Mouse (Mus musculus) left cerebral cortex, adult 18-20 months (tissue): ENCODE measurements around the gene Gna11. TPM values are rescaled to one million over a fixed set of nuclear protein-coding genes. Genes with fewer than 3 reads are reported as not detected.

Experiments used
- DNase-seq, 2 experiments: peaks; one replicate each; pipeline ENCODE4 v3.0.0; 2021 to 2022; ENCODE audit warnings: low spot score in 2 of 2, mixed read lengths in 1 of 2
- microRNA-seq, 2 experiments: library from miRNA; unstranded; fragments of <30 nt; microRNA quantifications; one replicate each; pipeline ENCODE4 v1.2.0; 2021
- total RNA-seq, 2 experiments: library from RNA; stranded (reverse); gene quantifications; 2 replicates each; pipeline ENCODE4 v1.2.3; 2021

Gna11 gene
- total RNA-seq, 2 experiments from 2014 or later: 105 to 114 TPM

GRCm38 (mm10) chr10:81486496-81486895, 58.5 kb downstream of the Gna11 start:
- no peak for DNase-seq

DNA sequence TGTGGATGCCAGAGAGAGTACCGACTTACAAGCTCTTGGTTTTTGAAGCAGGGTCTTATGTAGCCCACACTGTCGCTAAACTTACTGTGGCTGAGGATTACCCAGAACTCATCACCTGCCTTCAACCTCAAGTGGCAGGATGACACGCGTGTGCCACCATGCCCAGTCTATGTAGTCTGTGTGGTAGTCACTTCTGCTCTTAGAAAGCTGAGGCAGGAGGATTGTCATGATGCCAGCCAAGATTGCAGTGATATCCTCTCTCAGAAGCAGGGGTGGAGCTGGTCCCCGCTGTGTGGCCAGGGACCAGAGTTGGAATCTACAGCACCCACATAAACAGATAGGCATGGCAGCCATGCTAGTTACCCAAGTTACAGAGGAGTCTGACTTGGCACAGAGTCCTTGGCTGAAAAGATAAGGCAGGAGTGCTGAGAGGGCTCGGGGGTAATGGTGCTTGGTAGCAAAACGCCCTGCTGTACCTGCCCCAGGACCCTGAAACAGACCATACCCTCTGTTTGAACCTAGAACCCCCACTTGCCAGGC, 59.4 kb downstream of the Gna11 start:
- no peak for DNase-seq

GRCm38 (mm10) chr10:81485060-81485449, 59.9 kb downstream of the Gna11 start:
- DNase-seq: no peak

GRCm38 (mm10) chr10:81484441-81485059, 60.4 kb downstream of the Gna11 start:
- DNase-seq: no peak

- DNase-seq: peak in 1 of 2 experiments; percentile 59
Observed at GRCm38 (mm10) chr10:81483983-81484382, 61.0 kb downstream of the Gna11 start.

DNA sequence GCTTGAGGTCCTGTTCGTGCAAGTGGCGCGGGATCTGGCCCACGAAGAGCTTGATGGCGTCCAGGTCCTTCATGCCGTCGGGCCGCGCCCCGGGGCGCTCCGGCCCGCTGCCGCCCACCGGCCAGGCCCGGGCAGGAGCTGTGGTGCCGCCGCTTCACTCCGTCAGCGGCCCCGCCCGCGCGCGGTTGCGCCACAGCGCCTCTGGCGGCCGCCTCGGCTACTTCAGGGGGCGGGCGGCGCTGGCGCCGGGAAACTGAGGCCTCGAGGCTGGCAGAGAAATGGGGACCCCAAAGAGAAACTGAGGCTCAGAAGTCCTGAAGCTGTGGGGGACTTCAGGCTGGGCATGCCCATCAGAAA, 62.5 kb downstream of the Gna11 start, which contains the start of gene Celf5:
Gene Celf5 (minus strand): TSS at position 177 of the 357 bp plus-strand sequence.
- peak; percentile 67 to 81 for DNase-seq

DNA sequence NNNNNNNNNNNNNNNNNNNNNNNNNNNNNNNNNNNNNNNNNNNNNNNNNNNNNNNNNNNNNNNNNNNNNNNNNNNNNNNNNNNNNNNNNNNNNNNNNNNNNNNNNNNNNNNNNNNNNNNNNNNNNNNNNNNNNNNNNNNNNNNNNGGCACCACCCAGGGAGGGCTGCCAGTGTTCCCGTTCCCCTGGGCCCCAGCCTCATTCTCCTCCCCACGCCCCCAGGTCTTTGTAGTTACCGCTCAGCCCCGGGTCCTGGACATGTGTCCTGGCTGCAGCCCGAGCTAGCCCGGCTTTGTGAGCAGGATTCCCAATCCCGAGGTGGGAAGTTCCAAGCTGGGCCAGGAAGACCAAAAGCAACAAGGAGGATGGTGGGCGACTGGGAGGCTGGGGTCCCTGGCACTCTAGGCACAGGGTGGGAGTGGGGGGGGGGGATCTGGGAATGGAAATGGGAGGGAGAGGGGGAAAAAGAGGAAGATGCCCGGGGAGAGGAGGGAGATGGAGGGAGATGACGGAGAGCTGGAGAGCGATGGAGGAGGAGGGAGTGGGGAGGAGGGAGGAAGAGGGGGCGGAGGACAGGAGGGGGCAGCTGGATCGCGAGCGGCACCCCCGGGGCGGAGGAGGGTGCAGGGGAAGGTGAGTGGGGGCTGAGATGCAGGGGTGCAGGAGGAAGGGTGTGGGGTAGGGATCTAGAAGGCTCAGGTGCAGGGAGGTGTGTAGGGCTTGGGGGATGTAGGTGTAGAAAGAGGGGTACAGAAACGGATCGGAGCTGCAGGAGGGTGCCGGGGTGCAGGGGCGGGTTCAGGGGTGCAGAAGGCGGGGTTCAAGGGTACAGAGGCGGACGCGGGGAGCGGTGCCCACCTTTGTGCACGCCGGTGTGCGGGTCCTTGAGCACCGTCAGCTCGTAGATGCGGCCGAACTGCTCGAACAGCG, 63.1 kb downstream of the Gna11 start:
- DNase-seq: no peak

Small RNAs within 50 kb of the gene (microRNA-seq; reads per million reads assigned to microRNA genes)
- gene Gm25595: 0 reads per million in 2 experiments

Other genes starting within 250 kb of the Gna11 start
- gene Cactin, start 224.1 kb downstream of the Gna11 start, total RNA-seq: 10 to 100 TPM; 30.5 to 34.6 TPM
- gene Tbxa2r, start 216.5 kb downstream of the Gna11 start, total RNA-seq: 1 to 10 TPM; 1.1 to 1.5 TPM
- 1 to 10 TPM; 2.5 to 3.6 TPM for gene Gipc3, start 201.9 kb downstream of the Gna11 start, total RNA-seq
- 10 to 100 TPM; 28.9 to 30.5 TPM for gene Hmg20b, start 194.7 kb downstream of the Gna11 start, total RNA-seq
- 10 to 100 TPM; 38.1 to 42.0 TPM for gene Mfsd12, start 187.7 kb downstream of the Gna11 start, total RNA-seq
- 1 to 10 TPM; 1.2 to 1.3 TPM for gene 4930404N11Rik, start 179.4 kb downstream of the Gna11 start, total RNA-seq
- gene Fzr1, start 166.7 kb downstream of the Gna11 start, total RNA-seq: 10 to 100 TPM; 71.1 to 72.1 TPM
- gene Dohh, start 160.8 kb downstream of the Gna11 start, total RNA-seq: 10 to 100 TPM; 87.4 to 97.6 TPM
- gene Gm48551, start 160.7 kb downstream of the Gna11 start, total RNA-seq: 1 to 10 TPM; 3.1 to 3.8 TPM
- gene Gm48552, start 156.2 kb downstream of the Gna11 start, total RNA-seq: 1 to 10 TPM; 2.7 to 2.8 TPM
- gene Smim24, start 152.1 kb downstream of the Gna11 start, total RNA-seq: 1 to 10 TPM; 1.1 to 1.2 TPM
- 10 to 100 TPM; 84.7 to 91.7 TPM for gene Nfic, start 89.6 kb downstream of the Gna11 start, total RNA-seq
- gene Celf5, start 62.5 kb downstream of the Gna11 start, total RNA-seq: 100 to 1,000 TPM; 242 to 259 TPM
- gene Ncln, start 48.8 kb downstream of the Gna11 start, total RNA-seq: 10 to 100 TPM; 68.1 to 85.1 TPM
- gene S1pr4, start 45.1 kb downstream of the Gna11 start, total RNA-seq: under 1 TPM; 0.58 to 0.82 TPM
- gene Gna15, start 21.0 kb downstream of the Gna11 start, total RNA-seq: 1 to 10 TPM; 2.6 to 3.5 TPM
- gene Aes, start 14.3 kb upstream of the Gna11 start, total RNA-seq: 100 to 1,000 TPM; 700 to 737 TPM
- 10 to 100 TPM; 41.3 to 42.4 TPM for gene Tle2, start 29.4 kb upstream of the Gna11 start, total RNA-seq
- 10 to 100 TPM; 11.4 to 11.8 TPM for gene Tle6, start 55.9 kb upstream of the Gna11 start, total RNA-seq
- gene BC025920, start 61.1 kb upstream of the Gna11 start, total RNA-seq: 1 to 10 TPM; 2.6 to 3.3 TPM
- gene Sirt6, start 82.6 kb upstream of the Gna11 start, total RNA-seq: 10 to 100 TPM; 26.2 to 26.6 TPM
- 10 to 100 TPM; 44.4 to 46.4 TPM for gene Ankrd24, start 83.3 kb upstream of the Gna11 start, total RNA-seq
- 1 to 10 TPM; 4.3 to 5.8 TPM for gene Gm10778, start 103.9 kb upstream of the Gna11 start, total RNA-seq
- 10 to 100 TPM in 1 of 2 experiments, 1 to 10 TPM in 1; 8.6 to 10.6 TPM for gene Zfp433, start 159.6 kb upstream of the Gna11 start, total RNA-seq
- 10 to 100 TPM; 12.5 to 14.8 TPM for gene Gm3055, start 226.0 kb upstream of the Gna11 start, total RNA-seq